Mouse (Mus musculus) forebrain, embryonic 16.5 days (tissue): Measurements from ENCODE around the gene Galk1. TPM values are rescaled to one million over a fixed set of nuclear protein-coding genes. Genes with fewer than 3 reads are reported as not detected.
A peak's percentile ranks its signal among the peaks of the same experiment; 100 is the strongest.

Source experiments
- ATAC-seq: fragments of 200-750 bp; cut with Nextera tagmentation; 2 replicates; pipeline ENCODE4 v1.8.0; 2017; ENCODE audit warnings: mild to moderate bottlenecking, moderate library complexity
- H3K27ac ChIP-seq: fragments of 300-500 bp; sonication (generic); 2 replicates; pipeline ENCODE4 v1.5.1; 2014; ENCODE audit warnings: low read length, control low read depth
- H3K27me3 ChIP-seq: fragments of 300-500 bp; sonication (generic); replicated peaks from 2 replicates; pipeline ENCODE4 v1.6.1; 2014; ENCODE audit warnings: low read length; ENCODE audit not compliant: control insufficient read depth, insufficient read depth
- H3K36me3 ChIP-seq: fragments of 300-500 bp; sonication (generic); 2 replicates; pipeline ENCODE4 v1.6.1; 2014; ENCODE audit not compliant: control insufficient read depth, insufficient read depth
- H3K4me1 ChIP-seq: fragments of 300-500 bp; sonication (generic); replicated peaks from 2 replicates; pipeline ENCODE4 v1.6.1; 2014; ENCODE audit warnings: low read length; ENCODE audit not compliant: control insufficient read depth, insufficient read depth
- H3K4me2 ChIP-seq: fragments of 300-500 bp; sonication (generic); 2 replicates; pipeline ENCODE4 v1.6.1; 2014; ENCODE audit warnings: mild to moderate bottlenecking, low read length, control low read depth
- H3K4me3 ChIP-seq: fragments of 300-500 bp; sonication (generic); replicated peaks from 2 replicates; pipeline ENCODE4 v1.5.1; 2014; ENCODE audit warnings: mild to moderate bottlenecking, low read length, control low read depth
- H3K9ac ChIP-seq: fragments of 300-500 bp; sonication (generic); replicated peaks from 2 replicates; pipeline ENCODE4 v1.6.1; 2014; ENCODE audit warnings: low read depth, low read length, control low read depth
- H3K9me3 ChIP-seq: fragments of 300-500 bp; sonication (generic); 2 replicates; pipeline ENCODE4 v1.6.1; 2016; ENCODE audit warnings: low read length; ENCODE audit not compliant: control insufficient read depth
- WGBS: fragments of 180-500 bp; shearing (Covaris S2); extraction: QIAGEN DNeasy Blood & Tissue Kit; methylation state at CpG from one replicate; pipeline ENCODE4 v1.1.7; 2014; 5-methylcytosine and 5-hydroxymethylcytosine counted together
- polyA plus RNA-seq: library from polyadenylated mRNA; unstranded; fragments of >200 nt; fragmentation: Nextera tagmentation; extraction: Ambion mirVana; gene quantifications from 2 replicates; pipeline ENCODE4 v1.2.1, GENCODE M21; 2015

The Galk1 gene
- polyA plus RNA-seq, 1 experiment from 2014 or later = 64.2 TPM

GRCm38 (mm10) chr11:116018106-116018505 lies 5.6 kb upstream of the Galk1 start:
- ATAC-seq = no peak

GRCm38 (mm10) chr11:116014821-116015220 lies 2.3 kb upstream of the Galk1 start:
- Histone ChIP-seq H3K27ac (no peak overlapping the region), H3K27me3 (no peaks in the 10 kb centered on the region), H3K4me3 (no peak overlapping the region), H3K4me1 (peaks cover 15% of the 10 kb centered on the region), H3K9me3 (no peaks in the 10 kb centered on the region), H3K9ac (no peak overlapping the region), H3K4me2 (no peak overlapping the region), H3K36me3 (no peaks in the 10 kb centered on the region)
- WGBS = 42% methylated on average over 8 of the region's 8 CpGs
- no peak for ATAC-seq

More at GRCm38 (mm10) chr11:116018106-116018505, 5.6 kb upstream of the Galk1 start:
- H3K4me2 ChIP-seq = no peak overlapping the region
- 31% methylated on average over 6 of the region's 6 CpGs for WGBS
- no peak overlapping the region for H3K4me3 ChIP-seq
- H3K36me3 ChIP-seq = peaks cover 12% of the 10 kb centered on the region
- no peaks in the 10 kb centered on the region for H3K9me3 ChIP-seq
- H3K4me1 ChIP-seq = peaks cover 12% of the 10 kb centered on the region
- H3K27ac ChIP-seq = no peak overlapping the region
- H3K9ac ChIP-seq = no peak overlapping the region
- H3K27me3 ChIP-seq = no peaks in the 10 kb centered on the region

- H3K4me1 ChIP-seq = peaks cover 18% of the 10 kb centered on the region
- no peak for ATAC-seq
- 25% methylated on average over 14 of the region's 14 CpGs for WGBS
Measured at GRCm38 (mm10) chr11:116011529-116012261, 824 bp downstream of the Galk1 start.

GRCm38 (mm10) chr11:116010948-116011347 lies 1.6 kb downstream of the Galk1 start:
- Histone ChIP-seq H3K9ac (no peak overlapping the region), H3K36me3 (no peaks in the 10 kb centered on the region), H3K4me3 (no peak overlapping the region), H3K9me3 (no peaks in the 10 kb centered on the region), H3K4me1 (peaks cover 18% of the 10 kb centered on the region), H3K4me2 (no peak overlapping the region), H3K27ac (no peak overlapping the region), H3K27me3 (no peaks in the 10 kb centered on the region)
- no peak for ATAC-seq
- 84% methylated on average over 5 of the region's 5 CpGs for WGBS

More at GRCm38 (mm10) chr11:116011529-116012261, 824 bp downstream of the Galk1 start:
- Histone ChIP-seq H3K27ac (no peak overlapping the region), H3K4me2 (peak overlapping the region; percentile 79), H3K36me3 (no peaks in the 10 kb centered on the region), H3K9me3 (no peaks in the 10 kb centered on the region), H3K27me3 (no peaks in the 10 kb centered on the region), H3K4me3 (peak overlapping the region; percentile 70), H3K9ac (peak overlapping the region; percentile 78)

GRCm38 (mm10) chr11:116010146-116010545 lies 2.4 kb downstream of the Galk1 start:
- H3K36me3 ChIP-seq = no peaks in the 10 kb centered on the region
- peaks cover 22% of the 10 kb centered on the region for H3K4me1 ChIP-seq
- no peaks in the 10 kb centered on the region for H3K9me3 ChIP-seq
- no peak overlapping the region for H3K9ac ChIP-seq
- no peak overlapping the region for H3K4me2 ChIP-seq
- 92% methylated on average over 8 of the region's 8 CpGs for WGBS
- no peak overlapping the region for H3K4me3 ChIP-seq
- H3K27me3 ChIP-seq = no peaks in the 10 kb centered on the region
- no peak for ATAC-seq
- H3K27ac ChIP-seq = no peak overlapping the region

- H3K27ac ChIP-seq = no peak overlapping the region
- no peak for ATAC-seq
Measured at GRCm38 (mm10) chr11:116009661-116010060, 2.9 kb downstream of the Galk1 start.

GRCm38 (mm10) chr11:116008832-116009375 lies 3.6 kb downstream of the Galk1 start:
- peaks cover 28% of the 10 kb centered on the region for H3K4me1 ChIP-seq
- 82% methylated on average over 13 of the region's 13 CpGs for WGBS

More at GRCm38 (mm10) chr11:116009661-116010060, 2.9 kb downstream of the Galk1 start:
- H3K27me3 ChIP-seq = no peaks in the 10 kb centered on the region
- 82% methylated on average over 11 of the region's 11 CpGs for WGBS
- no peak overlapping the region for H3K4me2 ChIP-seq
- no peaks in the 10 kb centered on the region for H3K36me3 ChIP-seq
- H3K9ac ChIP-seq = no peak overlapping the region
- H3K9me3 ChIP-seq = no peaks in the 10 kb centered on the region
- no peak overlapping the region for H3K4me3 ChIP-seq
- peaks cover 27% of the 10 kb centered on the region for H3K4me1 ChIP-seq

GRCm38 (mm10) chr11:116008411-116008810 lies 4.1 kb downstream of the Galk1 start:
- Histone ChIP-seq H3K4me3 (no peak overlapping the region), H3K27ac (no peak overlapping the region), H3K4me2 (no peak overlapping the region), H3K4me1 (peaks cover 28% of the 10 kb centered on the region), H3K9me3 (no peaks in the 10 kb centered on the region), H3K9ac (no peak overlapping the region), H3K27me3 (no peaks in the 10 kb centered on the region), H3K36me3 (no peaks in the 10 kb centered on the region)
- 85% methylated on average over 11 of the region's 11 CpGs for WGBS
- ATAC-seq = no peak

More at GRCm38 (mm10) chr11:116008832-116009375, 3.6 kb downstream of the Galk1 start:
- no peak for ATAC-seq
- Histone ChIP-seq H3K36me3 (no peaks in the 10 kb centered on the region), H3K27ac (no peak overlapping the region), H3K27me3 (no peaks in the 10 kb centered on the region), H3K4me2 (no peak overlapping the region), H3K9me3 (no peaks in the 10 kb centered on the region), H3K4me3 (no peak overlapping the region), H3K9ac (no peak overlapping the region)

- no peak overlapping the region for H3K4me2 ChIP-seq
- H3K4me3 ChIP-seq = no peak overlapping the region
- H3K9ac ChIP-seq = no peak overlapping the region
- WGBS = 88% methylated on average over 28 of the region's 28 CpGs
- H3K36me3 ChIP-seq = no peaks in the 10 kb centered on the region
- ATAC-seq = no peak
- H3K27ac ChIP-seq = no peak overlapping the region
- no peaks in the 10 kb centered on the region for H3K27me3 ChIP-seq
- no peaks in the 10 kb centered on the region for H3K9me3 ChIP-seq
- H3K4me1 ChIP-seq = peaks cover 21% of the 10 kb centered on the region
Measured at GRCm38 (mm10) chr11:116007095-116007850, 5.2 kb downstream of the Galk1 start.
